Mouse (Mus musculus) kidney, embryonic 15.5 days (tissue): ENCODE results near the gene Fahd1. TPM values are rescaled to one million over a fixed set of nuclear protein-coding genes. Genes with fewer than 3 reads are reported as not detected.

ENCODE experiments used
- ATAC-seq: fragments of 200-750 bp; cut with Nextera tagmentation; replicated peaks from 2 replicates; pipeline ENCODE4 v1.8.0; 2017; ENCODE audit warnings: moderate TSS enrichment; ENCODE audit not compliant: low FRiP score
- H3K27ac ChIP-seq: fragments of 300-500 bp; sonication (generic); 2 replicates; pipeline ENCODE4 v1.5.1; 2015; ENCODE audit warnings: mild to moderate bottlenecking, inconsistent platforms
- H3K27me3 ChIP-seq: fragments of 300-500 bp; sonication (generic); 2 replicates; pipeline ENCODE4 v1.6.1; 2015; ENCODE audit warnings: inconsistent platforms
- H3K36me3 ChIP-seq: fragments of 300-500 bp; sonication (generic); 2 replicates; pipeline ENCODE4 v1.6.1; 2015; ENCODE audit warnings: inconsistent platforms
- H3K4me1 ChIP-seq: fragments of 300-500 bp; sonication (generic); 2 replicates; pipeline ENCODE4 v1.6.1; 2015; ENCODE audit warnings: inconsistent platforms
- H3K4me2 ChIP-seq: fragments of 300-500 bp; sonication (generic); 2 replicates; pipeline ENCODE4 v1.6.1; 2015; ENCODE audit warnings: moderate library complexity, mild to moderate bottlenecking, inconsistent platforms
- H3K4me3 ChIP-seq: fragments of 300-500 bp; sonication (generic); replicated peaks from 2 replicates; pipeline ENCODE4 v1.5.1; 2015; ENCODE audit warnings: mild to moderate bottlenecking, inconsistent platforms
- H3K9ac ChIP-seq: fragments of 300-500 bp; sonication (generic); 2 replicates; pipeline ENCODE4 v1.6.1; 2015; ENCODE audit warnings: mild to moderate bottlenecking, inconsistent platforms
- H3K9me3 ChIP-seq: fragments of 300-500 bp; sonication (generic); replicated peaks from 2 replicates; pipeline ENCODE4 v1.6.1; 2016; ENCODE audit warnings: inconsistent platforms
- WGBS: fragments of 180-500 bp; shearing (Covaris S2); methylation state at CpG from one replicate; pipeline ENCODE4 v1.1.7; 2015; ENCODE audit warnings: mixed read lengths; 5-methylcytosine and 5-hydroxymethylcytosine counted together
- polyA plus RNA-seq: library from polyadenylated mRNA; unstranded; fragments of >200 nt; fragmentation: Nextera tagmentation; extraction: Ambion mirVana; gene quantifications from 2 replicates; pipeline ENCODE4 v1.2.1, GENCODE M21; 2015

Gene Fahd1
- polyA plus RNA-seq, 1 experiment from 2014 or later: 40.8 TPM

- WGBS: 76% methylated on average over 8 of the region's 8 CpGs
- Histone ChIP-seq H3K9me3 (no peaks in the 10 kb centered on the region), H3K4me2 (no peak overlapping the region), H3K9ac (no peak overlapping the region), H3K36me3 (peaks cover 14% of the 10 kb centered on the region), H3K27me3 (no peaks in the 10 kb centered on the region), H3K4me3 (no peak overlapping the region), H3K4me1 (peaks cover 11% of the 10 kb centered on the region), H3K27ac (no peak overlapping the region)
- ATAC-seq: no peak
These were observed 28.4 kb upstream of the Fahd1 start for GRCm38 (mm10) chr17:24878531-24878930.

GRCm38 (mm10) chr17:24878117-24878397, 27.9 kb upstream of the Fahd1 start:
- no peak overlapping the region for H3K9ac ChIP-seq
- H3K4me3 ChIP-seq: no peak overlapping the region
- no peaks in the 10 kb centered on the region for H3K9me3 ChIP-seq
- H3K27me3 ChIP-seq: no peaks in the 10 kb centered on the region
- no peak overlapping the region for H3K4me2 ChIP-seq
- H3K36me3 ChIP-seq: peaks cover 10% of the 10 kb centered on the region
- no peak for ATAC-seq
- 29% methylated on average over 5 of the region's 5 CpGs for WGBS
- peaks cover 11% of the 10 kb centered on the region for H3K4me1 ChIP-seq
- peak overlapping the region; percentile 41; the same call in 1 of the 2 replicates for H3K27ac ChIP-seq

DNA sequence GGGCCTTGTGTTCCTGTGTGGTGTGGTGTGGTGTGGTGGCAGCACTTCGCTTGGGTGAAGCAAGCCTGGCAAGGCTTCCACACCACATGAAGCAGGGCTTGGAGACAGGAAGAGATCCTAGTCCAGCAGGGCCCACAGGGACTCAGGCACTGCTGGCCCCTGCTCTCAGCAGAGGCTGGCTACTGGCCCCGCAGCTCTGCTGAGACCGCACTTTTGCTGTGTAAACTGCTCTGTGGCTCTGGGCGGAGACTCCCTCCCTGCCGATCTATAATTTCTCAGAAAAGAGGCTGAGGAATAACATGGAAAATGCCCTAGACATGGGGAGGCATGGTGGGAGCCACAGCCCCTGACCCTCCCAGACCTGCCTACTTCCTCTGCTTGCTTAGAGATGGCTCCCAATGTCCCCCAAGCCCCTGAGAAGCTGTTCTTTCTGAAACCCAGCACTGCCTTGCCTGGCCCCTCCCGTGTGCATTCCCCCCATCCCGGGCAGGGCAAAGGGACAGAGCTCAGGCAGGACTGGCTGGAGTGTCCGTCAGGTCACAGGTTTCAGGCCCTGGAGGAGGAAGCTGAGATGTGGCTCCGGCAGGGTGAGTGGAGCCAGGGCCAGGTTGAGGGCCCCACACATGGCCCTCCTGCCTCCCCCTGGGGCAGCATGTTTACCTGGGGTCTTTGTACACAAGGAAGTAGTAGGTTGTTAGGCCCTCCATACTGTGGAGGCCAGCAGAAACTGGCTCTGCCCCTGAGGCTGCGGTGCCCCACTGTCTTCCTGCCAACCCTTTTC, 27.4 kb upstream of the Fahd1 start:
- WGBS: 52% methylated on average over 10 of the region's 10 CpGs
- peaks cover 4% of the 10 kb centered on the region for H3K36me3 ChIP-seq
- H3K9me3 ChIP-seq: no peaks in the 10 kb centered on the region
- H3K9ac ChIP-seq: no peak overlapping the region
- H3K4me3 ChIP-seq: no peak overlapping the region
- ATAC-seq: no peak; the same call in 1 of the 2 replicates
- H3K27ac ChIP-seq: peak overlapping the region; percentile 41; the same call in 1 of the 2 replicates
- peaks cover 11% of the 10 kb centered on the region for H3K4me1 ChIP-seq
- no peaks in the 10 kb centered on the region for H3K27me3 ChIP-seq
- no peak overlapping the region for H3K4me2 ChIP-seq

GRCm38 (mm10) chr17:24874989-24875388, 24.8 kb upstream of the Fahd1 start:
- Histone ChIP-seq H3K27me3 (no peaks in the 10 kb centered on the region), H3K4me1 (peaks cover 4% of the 10 kb centered on the region; the same call in 1 of the 2 replicates), H3K9ac (no peak overlapping the region), H3K9me3 (no peaks in the 10 kb centered on the region), H3K4me3 (no peak overlapping the region), H3K36me3 (no peaks in the 10 kb centered on the region), H3K27ac (no peak overlapping the region), H3K4me2 (no peak overlapping the region)
- WGBS: 80% methylated on average over 8 of the region's 8 CpGs
- no peak for ATAC-seq

DNA sequence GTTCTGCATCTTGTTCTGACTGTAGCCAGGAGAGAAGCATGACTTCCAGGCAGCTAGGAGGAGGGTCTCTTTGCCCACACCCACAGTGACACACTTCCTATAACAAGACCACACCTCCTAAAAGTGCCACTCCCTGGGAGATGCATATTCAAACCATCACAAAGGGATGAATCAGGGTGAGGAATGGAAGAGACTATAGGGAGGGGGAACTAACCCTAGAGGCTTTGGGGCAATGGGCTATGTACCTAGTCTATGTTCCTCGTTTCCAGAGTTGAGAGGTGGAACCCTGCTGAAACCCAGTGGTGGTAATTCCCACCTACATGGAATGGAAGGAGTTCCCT, 24.2 kb upstream of the Fahd1 start:
- peaks cover 4% of the 10 kb centered on the region; the same call in 1 of the 2 replicates for H3K4me1 ChIP-seq
- H3K36me3 ChIP-seq: no peaks in the 10 kb centered on the region
- no peaks in the 10 kb centered on the region for H3K9me3 ChIP-seq
- H3K27ac ChIP-seq: no peak overlapping the region
- 53% methylated on average over 1 of the region's 1 CpGs for WGBS
- H3K9ac ChIP-seq: no peak overlapping the region
- no peak overlapping the region for H3K4me2 ChIP-seq
- H3K27me3 ChIP-seq: no peaks in the 10 kb centered on the region
- ATAC-seq: no peak
- H3K4me3 ChIP-seq: no peak overlapping the region

GRCm38 (mm10) chr17:24873695-24874404, 23.7 kb upstream of the Fahd1 start:
- no peaks in the 10 kb centered on the region for H3K36me3 ChIP-seq
- no peak overlapping the region for H3K4me3 ChIP-seq
- no peak overlapping the region for H3K4me2 ChIP-seq
- no peak overlapping the region for H3K27ac ChIP-seq
- peaks cover 4% of the 10 kb centered on the region; the same call in 1 of the 2 replicates for H3K4me1 ChIP-seq
- no peaks in the 10 kb centered on the region for H3K9me3 ChIP-seq
- 47% methylated on average over 4 of the region's 4 CpGs for WGBS
- no peak for ATAC-seq
- no peaks in the 10 kb centered on the region for H3K27me3 ChIP-seq
- H3K9ac ChIP-seq: no peak overlapping the region

GRCm38 (mm10) chr17:24867914-24868313, 17.8 kb upstream of the Fahd1 start:
- no peaks in the 10 kb centered on the region for H3K4me1 ChIP-seq
- no peak overlapping the region for H3K9ac ChIP-seq
- no peak overlapping the region for H3K27ac ChIP-seq
- H3K36me3 ChIP-seq: peaks cover 28% of the 10 kb centered on the region
- no peak for ATAC-seq
- no peak overlapping the region for H3K4me3 ChIP-seq
- no peaks in the 10 kb centered on the region for H3K9me3 ChIP-seq
- 93% methylated on average over 10 of the region's 10 CpGs for WGBS
- no peaks in the 10 kb centered on the region for H3K27me3 ChIP-seq
- H3K4me2 ChIP-seq: no peak overlapping the region

GRCm38 (mm10) chr17:24865776-24866175, 15.6 kb upstream of the Fahd1 start, which contains the start of gene Igfals:
Gene Igfals (plus strand): TSS chr17:24865997.
- peaks cover 49% of the 10 kb centered on the region for H3K36me3 ChIP-seq
- H3K9ac ChIP-seq: no peak within 1 kb of the TSS
- no peaks in the 10 kb centered on the region for H3K27me3 ChIP-seq
- no peaks in the 10 kb centered on the region for H3K4me1 ChIP-seq
- no peaks in the 10 kb centered on the region for H3K9me3 ChIP-seq
- no peak within 1 kb of the TSS for H3K27ac ChIP-seq
- 92% methylated on average over 8 of the region's 8 CpGs for WGBS
- no peak for ATAC-seq
- no peak within 1 kb of the TSS for H3K4me3 ChIP-seq
- no peak within 1 kb of the TSS for H3K4me2 ChIP-seq

DNA sequence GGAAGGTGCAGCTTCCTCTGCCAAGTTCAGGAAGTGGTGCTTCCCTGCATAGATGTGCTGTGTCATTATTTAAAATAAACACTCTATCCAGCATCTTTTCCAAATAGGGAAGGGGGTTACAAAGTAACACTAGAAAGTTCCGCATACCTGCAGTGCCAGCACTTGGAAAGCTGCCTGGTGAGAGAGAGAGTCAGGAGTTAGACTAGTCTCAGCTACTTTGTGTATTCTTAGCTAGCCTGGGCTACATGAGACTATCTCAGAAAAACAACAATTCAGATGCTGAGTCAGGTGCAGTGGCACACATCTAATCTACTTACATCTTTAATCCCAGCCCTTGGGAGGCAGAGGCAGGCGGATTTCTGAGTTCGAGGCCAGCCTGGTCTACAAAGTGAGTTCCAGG, 11.6 kb upstream of the Fahd1 start:
- no peaks in the 10 kb centered on the region for H3K9me3 ChIP-seq
- no peak overlapping the region for H3K27ac ChIP-seq
- no peak overlapping the region for H3K4me3 ChIP-seq
- no peak for ATAC-seq
- H3K4me1 ChIP-seq: no peaks in the 10 kb centered on the region
- no peak overlapping the region for H3K9ac ChIP-seq
- WGBS: 98% methylated on average over 3 of the region's 3 CpGs
- no peak overlapping the region for H3K4me2 ChIP-seq
- H3K36me3 ChIP-seq: peaks cover 78% of the 10 kb centered on the region
- no peaks in the 10 kb centered on the region for H3K27me3 ChIP-seq

GRCm38 (mm10) chr17:24860076-24860475, 9.9 kb upstream of the Fahd1 start:
- ATAC-seq: no peak
- no peaks in the 10 kb centered on the region for H3K4me1 ChIP-seq
- H3K4me2 ChIP-seq: no peak overlapping the region
- no peak overlapping the region for H3K27ac ChIP-seq
- H3K4me3 ChIP-seq: no peak overlapping the region
- peaks cover 84% of the 10 kb centered on the region for H3K36me3 ChIP-seq
- H3K9me3 ChIP-seq: no peaks in the 10 kb centered on the region
- H3K9ac ChIP-seq: no peak overlapping the region
- WGBS: 89% methylated on average over 8 of the region's 8 CpGs
- no peaks in the 10 kb centered on the region for H3K27me3 ChIP-seq

DNA sequence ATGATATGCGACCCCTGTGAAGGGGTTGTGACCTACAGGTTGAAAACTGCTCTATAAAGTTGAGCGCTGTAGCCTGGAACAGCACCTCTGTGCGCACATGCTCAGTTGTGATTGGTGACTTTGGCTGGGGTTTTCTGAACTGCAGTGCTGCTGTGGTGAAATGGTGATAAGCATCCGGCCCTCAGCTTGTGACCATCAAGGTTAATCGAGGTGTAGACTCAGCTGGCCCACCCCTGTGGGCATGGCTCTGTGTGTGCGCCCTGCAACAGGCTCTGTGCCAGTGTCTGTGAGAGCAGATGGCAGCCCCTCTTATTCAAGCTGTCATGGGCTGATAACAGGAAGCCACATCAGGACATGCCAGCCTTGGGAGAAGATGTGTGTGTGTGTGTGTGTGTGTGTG, 8.8 kb upstream of the Fahd1 start:
- 0 out of 2 replicates have a peak, but pooled peaks have one; percentile 66 for ATAC-seq
- Histone ChIP-seq H3K4me3 (no peak overlapping the region), H3K36me3 (peaks cover 85% of the 10 kb centered on the region), H3K9ac (no peak overlapping the region), H3K4me1 (no peaks in the 10 kb centered on the region), H3K9me3 (no peaks in the 10 kb centered on the region), H3K27me3 (no peaks in the 10 kb centered on the region), H3K27ac (no peak overlapping the region), H3K4me2 (no peak overlapping the region)
- 94% methylated on average over 6 of the region's 6 CpGs for WGBS

- no peak for ATAC-seq
- no peaks in the 10 kb centered on the region for H3K4me1 ChIP-seq
- no peak overlapping the region for H3K4me2 ChIP-seq
- 84% methylated on average over 8 of the region's 8 CpGs for WGBS
- H3K9ac ChIP-seq: no peak overlapping the region
- H3K27me3 ChIP-seq: no peaks in the 10 kb centered on the region
- no peak overlapping the region for H3K4me3 ChIP-seq
- peaks cover 86% of the 10 kb centered on the region for H3K36me3 ChIP-seq
- H3K27ac ChIP-seq: no peak overlapping the region
- H3K9me3 ChIP-seq: no peaks in the 10 kb centered on the region
These were observed 7.8 kb upstream of the Fahd1 start for GRCm38 (mm10) chr17:24857831-24858470.
